Mouse (Mus musculus) embryonic fibroblast, embryonic 13.5 days (primary cell): ENCODE results near the gene Slc16a11. TPM values are rescaled to one million over a fixed set of nuclear protein-coding genes. Genes with fewer than 3 reads are reported as not detected.

Experiments used
- H3K27ac ChIP-seq: 2 replicates; pipeline ENCODE4 v1.5.1; 2012; ENCODE audit warnings: low read length, control low read depth, inconsistent platforms; ENCODE audit not compliant: insufficient read depth
- H3K4me1 ChIP-seq: 2 replicates; pipeline ENCODE4 v1.6.1; 2011; ENCODE audit warnings: low read length; ENCODE audit not compliant: control insufficient read depth, insufficient read depth
- H3K4me3 ChIP-seq: 2 replicates; pipeline ENCODE4 v1.5.1; 2011; ENCODE audit warnings: mild to moderate bottlenecking, control low read depth, low read length; ENCODE audit not compliant: insufficient read depth
- CTCF ChIP-seq: IDR thresholded peaks from 2 replicates; pipeline ENCODE4 v1.5.1; 2011; ENCODE audit warnings: mild to moderate bottlenecking, control low read depth, low read length, moderate library complexity, borderline replicate concordance; ENCODE audit not compliant: insufficient read depth
- POLR2A ChIP-seq: IDR thresholded peaks from 2 replicates; pipeline ENCODE4 v1.6.1; 2011; ENCODE audit warnings: low read depth, mild to moderate bottlenecking, control low read depth, low read length, moderate library complexity
- polyA plus RNA-seq: library from polyadenylated mRNA; stranded (reverse); fragments of >200 nt; gene quantifications from 2 replicates; pipeline ENCODE4 v1.2.4, GENCODE M21; 2011; ENCODE audit warnings: low read depth; ENCODE audit not compliant: missing spikeins, insufficient read length

Gene Slc16a11
- polyA plus RNA-seq, 1 experiment = 2.2 TPM

- Histone ChIP-seq H3K27ac (no peak overlapping the region), H3K4me3 (no peak overlapping the region), H3K4me1 (no peaks in the 10 kb centered on the region)
- TF ChIP-seq CTCF (no peak), POLR2A (no peak)
These were observed 11.2 kb downstream of the Slc16a11 start for GRCm38 (mm10) chr11:70223724-70224123.

DNA sequence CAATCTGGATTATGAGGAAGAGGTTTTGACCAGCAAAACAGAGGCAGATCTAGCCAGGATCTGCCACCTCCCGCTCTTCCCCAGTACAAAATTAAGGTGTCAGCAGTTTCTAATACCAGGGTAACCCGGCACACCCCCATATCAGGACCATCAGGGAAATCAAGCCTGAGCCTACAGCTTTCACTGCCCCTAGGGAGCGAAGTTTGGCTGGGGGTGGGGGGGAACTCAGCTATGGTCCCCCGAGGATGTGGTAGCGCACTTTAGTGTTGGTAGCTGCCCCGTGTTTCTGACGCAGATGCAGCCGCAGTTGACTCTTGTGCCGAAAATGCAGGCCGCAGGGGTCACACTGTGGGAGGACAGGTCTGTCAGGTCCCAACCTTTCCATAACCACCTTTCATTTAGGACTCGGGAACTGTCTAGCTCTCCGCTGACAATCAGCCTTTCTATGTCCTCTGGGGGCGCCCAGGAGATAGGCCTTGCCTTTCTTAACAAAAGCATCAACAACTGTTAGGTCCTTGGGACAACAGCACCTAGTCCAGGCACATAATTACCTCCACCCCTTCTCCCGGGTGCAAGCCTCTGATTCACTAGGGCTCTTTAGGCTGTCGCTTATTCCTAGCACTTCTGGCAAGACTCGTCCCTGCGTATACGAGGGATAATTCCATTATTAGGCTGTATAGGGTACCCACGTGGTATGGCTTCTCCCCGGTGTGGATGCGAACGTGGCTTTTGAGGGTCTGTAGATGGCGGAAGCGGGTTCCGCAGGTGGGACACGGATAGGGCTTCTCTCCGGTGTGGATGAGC is 13.4 kb downstream of the Slc16a11 start:
- Histone ChIP-seq H3K27ac (no peak overlapping the region), H3K4me1 (no peaks in the 10 kb centered on the region), H3K4me3 (no peak overlapping the region)
- TF ChIP-seq POLR2A = no peak
- TF ChIP-seq CTCF = no peak

DNA sequence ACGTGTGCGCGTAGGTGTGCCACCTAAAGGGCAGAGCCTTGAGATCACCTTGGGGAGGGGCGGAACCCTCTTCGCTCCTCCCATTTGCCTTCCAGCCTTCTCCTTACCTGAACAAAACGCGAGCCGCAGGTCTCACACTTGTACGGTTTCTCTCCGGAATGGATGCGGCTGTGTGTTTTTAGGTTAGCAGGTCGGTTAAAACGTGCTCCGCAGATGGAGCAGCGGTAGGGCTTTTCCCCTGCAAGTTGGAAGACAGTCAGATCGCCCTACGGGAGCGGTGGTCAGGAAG is 14.0 kb downstream of the Slc16a11 start:
- no peak overlapping the region for H3K27ac ChIP-seq
- no peak overlapping the region for H3K4me3 ChIP-seq
- no peaks in the 10 kb centered on the region for H3K4me1 ChIP-seq
- no peak for TF ChIP-seq POLR2A
- no peak for TF ChIP-seq CTCF

- TF ChIP-seq CTCF (no peak), POLR2A (no peak)
- H3K4me1 ChIP-seq = no peaks in the 10 kb centered on the region
- no peak overlapping the region for H3K4me3 ChIP-seq
- H3K27ac ChIP-seq = no peak overlapping the region
These were observed 14.6 kb downstream of the Slc16a11 start for GRCm38 (mm10) chr11:70227126-70227525.

DNA sequence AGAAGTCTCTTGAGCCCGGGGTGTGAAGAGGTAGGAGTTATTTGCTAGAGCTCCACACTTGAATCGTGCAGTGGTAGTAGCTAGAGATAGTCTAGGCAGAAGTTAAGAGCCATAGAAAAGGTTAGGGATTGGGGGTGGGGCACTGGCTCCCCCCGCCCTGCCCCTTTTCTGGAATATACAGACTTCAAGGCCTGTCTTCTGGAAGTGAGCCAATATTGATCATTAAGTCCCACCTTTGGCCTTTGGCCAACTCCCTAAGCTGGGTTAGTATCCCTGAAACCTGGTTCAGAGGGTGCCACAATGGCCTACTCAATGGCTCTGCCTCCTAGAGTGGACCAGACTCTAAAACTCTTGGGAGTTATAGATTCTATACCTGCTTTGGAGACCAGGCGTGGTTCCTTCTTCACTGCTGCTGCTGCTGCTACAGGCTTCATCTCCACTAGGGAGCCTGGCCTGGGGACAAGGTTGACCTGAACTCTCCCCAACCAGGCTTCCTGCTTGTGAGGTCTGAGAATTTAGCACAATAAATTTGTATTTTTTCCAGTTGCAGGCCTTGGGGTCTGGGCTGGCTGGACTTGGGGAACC is 15.2 kb downstream of the Slc16a11 start:
- Histone ChIP-seq H3K27ac (no peak overlapping the region), H3K4me1 (no peaks in the 10 kb centered on the region), H3K4me3 (no peak overlapping the region)
- no peak for TF ChIP-seq POLR2A

- no peaks in the 10 kb centered on the region for H3K4me1 ChIP-seq
- H3K4me3 ChIP-seq = peak overlapping the region; percentile 20
- no peak for TF ChIP-seq POLR2A
- no peak for TF ChIP-seq CTCF
- no peak overlapping the region for H3K27ac ChIP-seq
These were observed 16.3 kb downstream of the Slc16a11 start for GRCm38 (mm10) chr11:70228828-70229227.

- no peak for TF ChIP-seq CTCF
- TF ChIP-seq POLR2A = no peak
- Histone ChIP-seq H3K27ac (no peak within 1 kb of the TSS), H3K4me1 (no peaks in the 10 kb centered on the region), H3K4me3 (peak within 1 kb of the TSS; percentile 20)
These were observed 16.9 kb downstream of the Slc16a11 start, which contains the start of gene Bcl6b for GRCm38 (mm10) chr11:70229260-70230010. Bcl6b (minus strand) TSS chr11:70229798.

- no peaks in the 10 kb centered on the region for H3K4me1 ChIP-seq
- TF ChIP-seq POLR2A (peak; percentile 31; the same call in 1 of the 2 replicates), CTCF (peak; percentile 99)
These were observed 17.7 kb downstream of the Slc16a11 start for GRCm38 (mm10) chr11:70230239-70230727.

DNA sequence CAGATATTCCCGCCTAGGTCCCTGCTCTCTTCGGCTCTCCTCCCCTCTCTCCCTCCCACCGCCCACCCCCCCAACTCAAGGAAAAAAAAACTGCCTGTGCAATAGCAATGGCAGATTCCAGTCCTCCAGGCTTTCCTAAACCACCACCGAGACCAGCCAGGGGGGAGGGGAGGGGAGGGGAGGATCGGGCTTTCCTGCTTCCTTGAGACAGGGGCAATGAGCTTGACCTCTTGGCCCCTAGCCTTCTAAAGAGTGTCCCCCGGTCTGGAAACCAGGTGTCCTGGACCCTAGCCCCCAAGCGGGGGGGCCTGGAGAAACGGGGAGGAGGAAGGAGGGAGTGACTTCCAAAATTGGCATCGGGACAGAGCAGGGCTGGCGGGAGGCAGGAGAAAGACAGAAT is 20.0 kb downstream of the Slc16a11 start:
- Histone ChIP-seq H3K4me3 (peak overlapping the region; percentile 40), H3K27ac (no peak overlapping the region), H3K4me1 (peaks cover 2% of the 10 kb centered on the region; the same call in 1 of the 2 replicates)
- TF ChIP-seq POLR2A (no peak), CTCF (no peak)

More at GRCm38 (mm10) chr11:70230239-70230727, 17.7 kb downstream of the Slc16a11 start:
- Histone ChIP-seq H3K27ac (no peak overlapping the region), H3K4me3 (no peak overlapping the region)
